Mouse (Mus musculus): ENCODE results near the gene Aqp6.

DNA sequence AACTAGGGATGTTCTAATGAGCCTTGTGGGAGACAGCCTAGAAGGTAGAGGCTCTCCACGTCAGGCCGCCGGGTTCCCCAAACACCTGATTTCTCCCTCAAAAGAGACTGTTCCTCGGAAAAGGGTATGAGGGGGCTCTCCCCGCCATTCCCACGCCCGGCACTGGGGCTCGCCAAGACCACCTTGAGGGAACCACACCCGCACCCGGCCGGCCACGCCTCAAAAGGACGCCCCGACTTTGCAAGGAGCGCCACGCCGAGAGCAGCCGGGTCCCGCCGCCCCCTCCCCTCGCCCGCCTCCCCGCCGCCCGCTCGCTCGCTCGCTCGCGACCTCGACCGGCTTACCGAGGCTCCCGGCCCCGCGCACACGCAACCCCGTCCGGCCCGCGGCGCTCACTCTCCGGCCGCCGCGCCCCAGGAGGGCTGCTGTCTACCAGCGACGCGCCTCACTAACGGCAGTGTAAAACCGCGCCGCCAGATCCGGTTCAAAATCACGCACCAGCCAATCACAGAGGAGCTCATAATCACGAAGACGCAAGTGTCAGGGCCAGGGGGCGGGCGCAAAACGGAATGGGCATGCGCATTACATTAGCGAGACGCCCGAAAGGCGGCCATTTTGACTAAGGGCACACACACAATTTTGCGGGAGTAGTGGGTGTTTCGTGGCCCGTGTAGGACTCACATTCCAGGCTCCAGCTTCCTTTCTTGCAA, 50.1 kb downstream of the Aqp6 start, which contains the start of gene Racgap1:
- TF ChIP-seq CTCF (conservative IDR thresholded peaks at IDR 0.05; ENCODE audit: low read length) (no peak), NANOG (IDR thresholded peaks at IDR 0.05; ENCODE audit: borderline replicate concordance, low read length) (no peak)

Measured in E14TG2a.4 (cell line).